Mouse (Mus musculus): ENCODE results near the gene Aph1c. TPM values are rescaled to one million over a fixed set of nuclear protein-coding genes. Genes with fewer than 3 reads are reported as not detected.

The Aph1c gene
- polyA plus RNA-seq (2015; fragmentation: Illumina TruSeq; extraction: RNeasy Lipid Tissue Mini Kit (QIAGEN cat#74804); ENCODE audit: insufficient read depth, low replicate concordance), result 14.6 TPM

GRCm38 (mm10) chr9:66834318-66835096 is at the start of gene Aph1c:
Gene Aph1c (minus strand): TSS chr9:66834726.

GRCm38 (mm10) chr9:66796739-66797138 is 37.8 kb downstream of the Aph1c start, which contains the start of gene Gm10647:
Gene Gm10647 (plus strand): TSS chr9:66797039.

GRCm38 (mm10) chr9:66795464-66796324 is 38.8 kb downstream of the Aph1c start, which contains the start of gene Aph1b:
Gene Aph1b (minus strand): TSS chr9:66795490.

Other genes starting within 250 kb of the Aph1c start
- gene Usp3, start 241.6 kb downstream of the Aph1c start, polyA plus RNA-seq (2015; fragmentation: Illumina TruSeq; extraction: RNeasy Lipid Tissue Mini Kit (QIAGEN cat#74804); ENCODE audit: insufficient read depth, low replicate concordance), result 106 TPM
- gene Car12, start 121.0 kb downstream of the Aph1c start, polyA plus RNA-seq (2015; fragmentation: Illumina TruSeq; extraction: RNeasy Lipid Tissue Mini Kit (QIAGEN cat#74804); ENCODE audit: insufficient read depth, low replicate concordance), result 1.4 TPM
- gene Aph1b, start 39.2 kb downstream of the Aph1c start, polyA plus RNA-seq (2015; fragmentation: Illumina TruSeq; extraction: RNeasy Lipid Tissue Mini Kit (QIAGEN cat#74804); ENCODE audit: insufficient read depth, low replicate concordance), result 7.4 TPM
- gene Gm10647, start 37.7 kb downstream of the Aph1c start, polyA plus RNA-seq (2015; fragmentation: Illumina TruSeq; extraction: RNeasy Lipid Tissue Mini Kit (QIAGEN cat#74804); ENCODE audit: insufficient read depth, low replicate concordance), result 0.15 TPM
- gene Rab8b, start 85.0 kb upstream of the Aph1c start, polyA plus RNA-seq (2015; fragmentation: Illumina TruSeq; extraction: RNeasy Lipid Tissue Mini Kit (QIAGEN cat#74804); ENCODE audit: insufficient read depth, low replicate concordance), result 69.4 TPM
- 217 TPM for gene Rps27l, start 111.4 kb upstream of the Aph1c start, polyA plus RNA-seq (2015; fragmentation: Illumina TruSeq; extraction: RNeasy Lipid Tissue Mini Kit (QIAGEN cat#74804); ENCODE audit: insufficient read depth, low replicate concordance)
- gene Lactb, start 140.8 kb upstream of the Aph1c start, polyA plus RNA-seq (2015; fragmentation: Illumina TruSeq; extraction: RNeasy Lipid Tissue Mini Kit (QIAGEN cat#74804); ENCODE audit: insufficient read depth, low replicate concordance), result 36.2 TPM
- 193 TPM for gene Tpm1, start 214.7 kb upstream of the Aph1c start, polyA plus RNA-seq (2015; fragmentation: Illumina TruSeq; extraction: RNeasy Lipid Tissue Mini Kit (QIAGEN cat#74804); ENCODE audit: insufficient read depth, low replicate concordance)